Mouse (Mus musculus): ENCODE data around the gene C87436.

DNA sequence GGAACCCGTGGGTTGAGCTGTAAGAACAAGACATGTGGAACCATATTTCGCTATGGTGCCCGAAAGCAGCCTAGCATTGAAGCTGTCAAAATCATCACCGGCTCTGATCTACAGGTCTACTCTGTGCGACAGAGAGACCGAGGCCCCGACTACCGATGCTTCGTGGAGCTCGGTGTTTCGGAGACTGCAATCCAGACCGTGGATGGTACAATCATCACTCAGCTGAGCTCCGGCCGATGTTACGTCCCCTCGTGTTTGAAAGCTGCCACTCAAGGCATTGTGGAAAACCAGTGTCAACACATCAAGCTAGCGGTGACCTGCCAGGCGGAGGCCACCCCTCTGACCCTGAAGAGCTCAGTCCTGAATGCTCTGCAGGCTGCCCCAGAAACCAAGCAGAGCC, 7.4 kb downstream of the C87436 start:
- TF ChIP-seq POLR2A (IDR thresholded peaks at IDR 0.05; ENCODE audit: low read depth, low read length) (no peak), CTCF (conservative IDR thresholded peaks at IDR 0.05; ENCODE audit: insufficient read depth, insufficient read length, low read depth, low read length) (no peak)

Data from kidney, adult 2 months (tissue).